Mouse (Mus musculus) CD4-positive, CD25-positive, alpha-beta regulatory T cell, adult 9 weeks (primary cell): ENCODE results near the gene Cyp4f18. TPM values are rescaled to one million over a fixed set of nuclear protein-coding genes. Genes with fewer than 3 reads are reported as not detected.

Experiments
- polyA plus RNA-seq: library from polyadenylated mRNA; unstranded; fragments of 100-300 nt; shearing (Covaris generic); gene quantifications from one replicate; pipeline ENCODE4 v1.2.1, GENCODE M21; 2017

Gene Cyp4f18
- polyA plus RNA-seq = 0.92 TPM

GRCm38 (mm10) chr8:72009473-72009872, at the start of gene Cyp4f18:
Gene Cyp4f18 (minus strand): TSS chr8:72009626.

GRCm38 (mm10) chr8:72040918-72041317, 31.5 kb upstream of the Cyp4f18 start, which contains the start of gene Olfr372:
Gene Olfr372 (plus strand): TSS chr8:72041218.

GRCm38 (mm10) chr8:71950482-71951221, 58.8 kb downstream of the Cyp4f18 start, which contains the start of gene Zfp961:
Gene Zfp961 (plus strand): TSS chr8:71951038.

Other genes with a start within 250 kb of the Cyp4f18 start
- 13.0 TPM for gene Zfp709, start 127.6 kb downstream of the Cyp4f18 start, polyA plus RNA-seq
- 7.9 TPM for gene Zfp882, start 101.0 kb downstream of the Cyp4f18 start, polyA plus RNA-seq
- gene Zfp617, start 101.0 kb downstream of the Cyp4f18 start, polyA plus RNA-seq = 20.8 TPM
- gene Zfp961, start 58.6 kb downstream of the Cyp4f18 start, polyA plus RNA-seq = 29.6 TPM
- not detected for gene Olfr372, start 31.6 kb upstream of the Cyp4f18 start, polyA plus RNA-seq
- gene Olfr373, start 73.6 kb upstream of the Cyp4f18 start, polyA plus RNA-seq = 0.26 TPM
- gene Olfr374, start 97.4 kb upstream of the Cyp4f18 start, polyA plus RNA-seq = 0.19 TPM
- 240 TPM for gene Tpm4, start 125.3 kb upstream of the Cyp4f18 start, polyA plus RNA-seq
- 226 TPM for gene Rab8a, start 151.6 kb upstream of the Cyp4f18 start, polyA plus RNA-seq
- gene Hsh2d, start 180.0 kb upstream of the Cyp4f18 start, polyA plus RNA-seq = 35.8 TPM
- 0.14 TPM for gene Cib3, start 203.2 kb upstream of the Cyp4f18 start, polyA plus RNA-seq
- gene Gm11034, start 204.0 kb upstream of the Cyp4f18 start, polyA plus RNA-seq = not detected
- 123 TPM for gene Fam32a, start 210.1 kb upstream of the Cyp4f18 start, polyA plus RNA-seq
- gene Ap1m1, start 230.4 kb upstream of the Cyp4f18 start, polyA plus RNA-seq = 194 TPM